Mouse (Mus musculus) adrenal gland, adult 2 months (tissue): Measurements from ENCODE around the gene Fsd1l. TPM values are rescaled to one million over a fixed set of nuclear protein-coding genes. Genes with fewer than 3 reads are reported as not detected.

Experiments
- DNase-seq: peaks from one replicate; pipeline ENCODE4 v3.0.0; 2021
- polyA plus RNA-seq: library from polyadenylated mRNA; depleted of rRNA; stranded (reverse); fragments of >200 nt; gene quantifications from 2 replicates; pipeline ENCODE4 v1.2.3, GENCODE M21; 2012; rRNA removed
- total RNA-seq, 2 experiments: library from RNA; stranded (reverse); gene quantifications; 2 replicates each; pipeline ENCODE4 v1.2.3; 2021

Fsd1l gene
- total and polyA plus RNA-seq, 3 experiments = 0.12 to 7.3 (median 6.9) TPM

DNA sequence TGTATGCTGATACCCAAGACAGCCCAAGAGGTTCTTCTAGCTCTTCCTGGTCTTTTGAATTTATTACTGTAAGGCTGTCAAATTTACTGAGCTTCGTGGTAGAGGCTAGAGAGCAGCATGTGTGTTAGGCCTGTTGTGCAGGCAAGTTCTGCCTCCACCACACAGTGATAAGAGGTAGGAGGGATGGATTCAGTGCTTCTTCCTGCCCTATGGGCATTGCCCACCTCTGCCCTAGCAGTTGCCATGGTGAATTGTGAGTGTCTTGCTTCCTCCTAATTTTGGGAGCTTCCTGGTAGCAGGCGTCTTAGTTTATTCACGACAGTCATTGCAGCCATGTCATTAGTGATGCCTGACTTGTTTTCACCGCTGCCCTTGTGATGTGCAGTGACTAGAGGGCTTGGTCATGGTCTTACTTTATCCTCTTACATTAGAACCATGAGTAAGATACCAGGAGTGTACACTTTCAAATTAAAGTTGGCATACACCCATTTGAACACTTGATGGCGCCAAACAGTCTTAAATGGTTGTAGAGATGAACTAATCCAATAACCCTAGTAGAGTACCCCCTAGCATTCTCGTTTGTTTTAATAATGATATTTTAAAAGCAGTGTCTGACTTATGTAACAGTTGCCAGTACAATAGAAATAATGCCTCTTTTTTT is 107.8 kb downstream of the Fsd1l start:
- DNase-seq = peak; percentile 26

DNA sequence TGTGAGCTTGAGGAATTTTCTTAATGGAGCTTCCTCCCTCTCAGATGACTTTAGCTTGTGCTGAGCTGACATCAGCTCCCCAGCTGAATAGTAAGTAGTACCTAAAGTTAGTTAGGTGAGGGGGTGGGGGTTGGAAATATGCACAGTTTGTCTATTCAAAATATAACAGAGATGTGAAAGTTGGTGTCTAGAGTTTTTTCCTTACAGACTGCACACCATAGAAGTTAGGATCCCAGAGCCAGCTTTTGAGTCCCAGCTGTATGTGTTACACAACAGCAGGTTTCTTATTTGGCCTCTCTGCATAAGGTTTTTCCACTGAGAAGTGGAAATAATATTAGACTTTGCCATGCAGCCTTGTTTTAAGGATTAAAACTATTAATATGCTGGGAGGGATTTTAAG is 118.6 kb downstream of the Fsd1l start:
- no peak for DNase-seq

DNA sequence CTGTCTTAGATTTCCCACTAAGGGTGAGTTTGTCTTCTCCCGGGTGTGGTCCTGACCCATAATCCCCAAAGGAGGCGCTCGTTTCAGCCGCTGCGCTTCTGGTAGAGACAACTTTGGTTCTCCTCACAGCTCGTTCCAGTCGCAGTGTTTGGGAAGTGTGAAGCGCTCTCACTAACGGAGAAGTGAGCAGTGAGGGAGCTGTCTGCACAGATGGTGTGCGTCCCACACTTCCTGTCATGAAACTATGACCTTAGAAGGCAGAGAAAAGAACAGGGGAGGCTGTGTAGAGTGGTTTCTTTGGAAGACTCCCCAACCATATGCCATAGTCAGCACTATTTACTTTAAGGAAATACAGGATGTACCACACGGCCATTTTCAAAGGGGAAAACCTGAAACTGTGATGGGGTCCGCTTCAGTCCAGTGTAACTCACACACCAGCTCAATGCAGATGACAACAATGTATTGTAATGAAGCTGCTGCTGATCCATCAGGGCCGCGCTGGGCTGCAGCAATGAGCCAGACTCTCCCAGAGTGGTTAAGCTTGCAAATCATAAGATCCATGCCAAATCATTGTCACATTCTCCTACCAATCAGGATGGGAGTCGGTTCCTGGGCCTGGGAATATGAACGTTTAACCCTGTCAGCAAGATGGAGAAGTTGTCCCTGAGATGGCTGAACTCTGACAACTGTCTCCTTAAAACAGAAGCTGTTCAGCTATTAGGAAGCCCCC is 119.3 kb downstream of the Fsd1l start:
- no peak for DNase-seq

Other genes with a start within 250 kb of the Fsd1l start
- gene Slc44a1, start 191.1 kb upstream of the Fsd1l start, total RNA-seq = 100 to 1,000 TPM in 1 of 2 experiments, 10 to 100 TPM in 1; 79.5 to 125 TPM
- gene Slc44a1, start 191.1 kb upstream of the Fsd1l start, polyA plus RNA-seq = 14.5 and 17.1 TPM in 2 replicates
- gene Fktn, start 82.5 kb downstream of the Fsd1l start, total RNA-seq = 10 to 100 TPM; 14.1 to 14.9 TPM
- 2.4 and 3.0 TPM in 2 replicates for gene Fktn, start 82.5 kb downstream of the Fsd1l start, polyA plus RNA-seq
- gene Tal2, start 148.2 kb downstream of the Fsd1l start, total RNA-seq = not detected
- 0.03 TPM in 1 of 2 replicates, not detected in the other for gene Tal2, start 148.2 kb downstream of the Fsd1l start, polyA plus RNA-seq
- 10 to 100 TPM; 22.0 to 25.3 TPM for gene Tmem38b, start 194.6 kb downstream of the Fsd1l start, total RNA-seq
- gene Tmem38b, start 194.6 kb downstream of the Fsd1l start, polyA plus RNA-seq = 3.5 and 9.5 TPM in 2 replicates